Mouse (Mus musculus) urinary bladder, postnatal 10 days (tissue): Measurements from ENCODE around the gene Fxyd2.

ENCODE experiments used
- DNase-seq: peaks from one replicate; pipeline ENCODE4 v3.0.0; 2022; ENCODE audit warnings: low spot score

Gene Fxyd2

GRCm38 (mm10) chr9:45399434-45399833 is at the start of gene Fxyd2:
Fxyd2 (plus strand) TSS chr9:45399669.
- DNase-seq: no peak

- DNase-seq: no peak
Measured at GRCm38 (mm10) chr9:45349851-45350250, 49.6 kb upstream of the Fxyd2 start.

DNA sequence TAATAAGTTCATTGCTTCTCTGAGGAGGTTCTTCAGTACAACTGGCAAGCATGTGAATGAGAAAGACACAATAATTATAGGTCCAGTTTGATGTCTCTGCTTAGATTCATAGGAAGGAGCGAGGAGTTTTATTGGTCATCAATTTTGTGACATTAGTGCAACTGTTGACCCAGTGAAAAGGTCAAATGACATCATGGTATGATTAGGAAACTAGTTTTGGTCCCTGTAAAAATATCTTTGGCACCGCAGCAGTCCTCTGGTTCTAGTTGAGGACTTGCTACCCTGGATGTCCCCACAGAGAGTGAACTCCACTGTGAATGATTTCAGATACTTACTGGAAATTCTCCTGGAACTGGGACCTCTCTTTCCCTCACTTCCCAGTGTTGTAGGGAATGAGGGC is 44.3 kb upstream of the Fxyd2 start:
- no peak for DNase-seq

- no peak for DNase-seq
Measured at GRCm38 (mm10) chr9:45358356-45358755, 41.1 kb upstream of the Fxyd2 start.

GRCm38 (mm10) chr9:45362051-45362461 is 37.4 kb upstream of the Fxyd2 start:
- DNase-seq: no peak

DNA sequence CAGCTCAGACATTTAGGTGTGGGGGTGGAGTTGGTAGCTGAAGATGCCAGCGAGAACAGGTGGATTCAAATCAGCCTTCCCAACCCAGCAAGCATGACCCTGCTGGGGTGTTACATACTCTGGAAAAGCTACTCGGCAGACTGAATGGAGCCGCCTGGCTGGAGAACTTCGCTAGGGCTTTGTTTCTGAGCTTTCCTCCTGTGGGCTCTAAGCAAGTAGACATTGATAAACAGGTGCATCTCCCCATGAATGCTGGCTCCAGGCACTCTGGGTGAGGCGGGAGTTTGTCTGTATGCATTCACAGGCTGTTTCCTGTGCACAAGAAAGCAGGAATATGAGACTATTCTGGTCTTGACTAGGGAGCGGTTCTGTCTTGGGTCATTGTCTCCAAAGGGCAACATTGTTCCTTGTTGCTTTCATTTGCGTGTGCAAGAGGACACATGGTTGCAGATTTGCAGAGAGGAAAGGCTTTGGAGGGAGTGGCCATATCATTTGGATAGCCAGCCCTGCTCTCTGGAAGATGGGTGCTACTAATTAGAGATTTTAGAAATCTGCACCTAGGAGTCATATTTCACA is 35.7 kb upstream of the Fxyd2 start:
- DNase-seq: no peak

DNA sequence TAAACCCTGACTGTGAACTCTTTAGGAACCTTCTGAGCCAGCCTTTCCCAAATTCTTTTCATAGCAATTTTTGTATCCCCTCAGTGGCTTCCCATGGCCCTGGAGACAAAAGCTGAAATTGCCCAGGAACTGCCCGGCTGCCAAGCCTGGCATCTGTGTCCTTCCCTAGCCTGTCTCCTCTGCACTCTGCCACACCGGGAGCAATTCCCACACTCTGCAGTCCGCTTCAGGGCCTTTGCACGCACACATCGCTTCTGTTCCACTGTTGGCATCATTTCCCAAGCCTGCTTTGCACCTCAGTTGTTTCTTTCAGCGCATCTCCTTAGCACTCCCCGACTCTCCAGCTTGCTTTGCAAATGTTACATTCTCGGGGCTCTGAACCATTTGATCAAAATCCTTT is 31.8 kb upstream of the Fxyd2 start:
- DNase-seq: no peak

- DNase-seq: no peak
Measured at GRCm38 (mm10) chr9:45368341-45368901, 31.0 kb upstream of the Fxyd2 start.

- no peak for DNase-seq
Measured at GRCm38 (mm10) chr9:45370117-45370561, 29.3 kb upstream of the Fxyd2 start, which contains the start of gene Fxyd6. Fxyd6 (plus strand) TSS chr9:45370185.

DNA sequence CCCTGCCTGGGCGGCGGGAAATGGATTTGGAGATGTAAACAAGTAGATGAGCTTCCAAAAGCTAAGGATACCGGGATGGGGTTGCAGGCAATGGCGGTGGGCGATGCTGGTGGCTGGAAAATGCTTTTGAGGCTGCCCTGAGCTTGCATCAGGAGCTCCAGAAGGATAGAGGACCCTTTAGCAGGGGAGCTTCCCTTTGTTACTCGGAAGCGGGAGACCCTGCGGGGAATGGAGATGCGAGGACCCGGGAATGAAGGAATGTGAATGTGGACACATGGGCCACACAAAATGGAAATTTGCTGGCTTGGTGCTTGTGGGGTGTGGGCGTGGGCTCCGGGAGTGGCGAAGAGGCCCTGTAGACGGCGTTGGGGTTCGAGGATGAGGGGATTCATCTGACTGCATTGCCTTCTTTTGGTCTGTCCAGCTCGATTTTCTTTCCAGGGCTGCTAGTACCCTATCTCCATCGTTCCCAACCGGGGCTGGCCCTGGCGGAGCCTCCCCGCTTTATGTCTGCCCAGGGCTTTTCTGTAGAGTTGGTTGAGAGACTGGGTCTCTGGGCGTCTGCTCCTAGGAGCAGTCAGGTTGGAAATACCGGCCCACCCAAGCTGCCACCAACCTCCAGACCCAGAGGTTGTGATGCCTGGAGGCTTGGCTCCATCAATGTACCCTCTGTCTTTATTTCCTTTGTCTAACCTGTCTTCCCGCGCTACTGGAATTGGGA is 28.7 kb upstream of the Fxyd2 start:
- DNase-seq: no peak

- no peak for DNase-seq
Measured at GRCm38 (mm10) chr9:45371337-45371707, 28.1 kb upstream of the Fxyd2 start.

DNA sequence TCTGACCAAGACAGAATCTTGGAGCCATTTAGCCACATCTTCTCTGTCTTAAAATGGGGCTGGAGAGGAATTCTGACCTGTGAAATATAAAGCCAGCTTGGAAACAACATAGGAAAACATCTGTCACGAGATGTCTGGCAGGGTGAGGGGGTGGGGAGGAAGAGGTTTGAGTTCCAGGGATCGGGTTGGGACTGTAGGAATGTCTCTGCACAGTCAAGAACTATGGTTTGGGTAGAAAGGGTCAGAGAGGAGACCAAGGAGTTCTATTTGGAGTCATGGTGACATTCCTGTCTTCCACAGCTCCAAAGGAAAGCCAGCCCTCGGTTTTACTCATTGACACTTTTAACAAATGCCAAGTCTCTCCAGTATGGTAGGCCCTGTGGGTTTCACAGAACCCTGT is 25.6 kb upstream of the Fxyd2 start:
- no peak for DNase-seq

GRCm38 (mm10) chr9:45374988-45375502 is 24.4 kb upstream of the Fxyd2 start:
- no peak for DNase-seq

- DNase-seq: no peak
Measured at GRCm38 (mm10) chr9:45376427-45376826, 23.0 kb upstream of the Fxyd2 start.

DNA sequence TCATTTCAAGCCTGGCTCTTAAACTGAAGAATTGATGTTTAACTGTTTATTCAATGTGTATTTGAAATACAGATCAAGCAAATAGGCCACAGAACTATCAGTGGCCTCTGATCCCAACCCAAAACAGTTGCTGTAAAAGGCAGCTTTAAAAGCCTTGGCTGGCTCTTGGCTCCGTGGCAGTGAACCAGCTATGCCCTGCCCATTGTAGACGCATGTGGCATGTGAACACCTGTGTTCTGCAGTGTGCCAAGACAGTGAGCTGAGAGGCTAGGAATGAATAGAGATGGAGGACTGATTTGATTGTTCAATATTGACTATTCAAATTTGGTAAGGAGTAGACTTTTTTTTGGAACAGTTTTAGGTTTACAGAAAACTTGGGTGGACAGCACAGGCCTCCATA is 22.6 kb upstream of the Fxyd2 start:
- DNase-seq: no peak

- no peak for DNase-seq
Measured at GRCm38 (mm10) chr9:45380411-45381251, 18.8 kb upstream of the Fxyd2 start.

GRCm38 (mm10) chr9:45382336-45382735 is 17.1 kb upstream of the Fxyd2 start:
- DNase-seq: no peak

DNA sequence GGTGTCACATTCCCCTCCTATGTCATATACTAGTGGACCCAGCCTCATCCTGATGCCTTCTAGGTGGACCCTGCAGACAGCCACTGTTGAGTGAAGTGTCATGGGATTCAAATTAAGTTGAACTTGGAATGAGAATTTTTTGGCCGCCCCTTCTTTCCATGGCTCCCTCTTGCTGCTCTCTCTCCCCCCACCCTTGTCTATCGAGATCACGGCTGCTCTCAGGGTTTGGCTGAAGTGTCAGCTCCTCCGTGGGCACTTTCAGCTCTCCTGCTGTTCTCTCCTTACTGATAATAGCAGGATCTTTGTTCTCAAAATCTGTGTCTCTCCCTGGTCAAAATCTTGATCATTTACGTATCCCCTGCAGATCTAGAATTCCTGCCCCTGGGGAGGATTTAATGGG is 16.6 kb upstream of the Fxyd2 start:
- DNase-seq: no peak

DNA sequence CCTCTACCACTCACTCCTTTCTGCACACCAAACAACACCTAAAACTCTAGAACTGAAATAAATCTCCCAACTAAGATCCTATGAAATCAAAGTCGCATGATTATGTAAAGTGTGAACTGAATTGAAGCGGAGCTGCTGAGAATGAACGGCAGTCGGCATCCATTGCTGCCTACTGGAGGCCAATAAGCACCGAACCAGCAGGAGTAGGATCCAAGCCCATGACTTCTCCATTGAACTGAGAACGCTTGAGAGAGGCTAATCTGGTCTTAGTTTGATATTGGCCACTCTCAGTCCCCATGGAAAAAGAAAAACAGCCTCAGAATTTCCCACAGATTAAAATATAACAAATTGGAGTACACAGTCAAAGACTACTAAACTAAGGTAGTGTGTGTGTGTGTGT is 15.6 kb upstream of the Fxyd2 start:
- no peak for DNase-seq

DNA sequence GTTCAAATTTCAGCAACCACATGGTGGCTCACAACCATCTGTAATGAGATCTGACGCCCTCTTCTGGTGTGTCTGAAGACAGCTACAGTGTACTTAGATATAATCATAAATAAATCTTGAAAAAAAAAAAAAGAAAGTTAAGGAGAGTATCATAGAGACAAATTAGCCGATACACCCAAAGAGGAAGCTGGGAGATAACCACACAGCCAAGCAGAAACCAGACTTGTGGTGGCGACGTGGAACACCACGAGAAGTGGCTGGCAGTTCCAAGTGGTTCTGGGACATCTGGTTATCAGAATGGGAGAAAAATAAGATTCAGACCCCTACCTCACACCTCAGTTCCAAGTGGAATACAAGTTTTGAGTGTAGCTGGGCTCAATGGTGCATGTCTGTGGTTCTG is 12.8 kb upstream of the Fxyd2 start:
- no peak for DNase-seq

DNA sequence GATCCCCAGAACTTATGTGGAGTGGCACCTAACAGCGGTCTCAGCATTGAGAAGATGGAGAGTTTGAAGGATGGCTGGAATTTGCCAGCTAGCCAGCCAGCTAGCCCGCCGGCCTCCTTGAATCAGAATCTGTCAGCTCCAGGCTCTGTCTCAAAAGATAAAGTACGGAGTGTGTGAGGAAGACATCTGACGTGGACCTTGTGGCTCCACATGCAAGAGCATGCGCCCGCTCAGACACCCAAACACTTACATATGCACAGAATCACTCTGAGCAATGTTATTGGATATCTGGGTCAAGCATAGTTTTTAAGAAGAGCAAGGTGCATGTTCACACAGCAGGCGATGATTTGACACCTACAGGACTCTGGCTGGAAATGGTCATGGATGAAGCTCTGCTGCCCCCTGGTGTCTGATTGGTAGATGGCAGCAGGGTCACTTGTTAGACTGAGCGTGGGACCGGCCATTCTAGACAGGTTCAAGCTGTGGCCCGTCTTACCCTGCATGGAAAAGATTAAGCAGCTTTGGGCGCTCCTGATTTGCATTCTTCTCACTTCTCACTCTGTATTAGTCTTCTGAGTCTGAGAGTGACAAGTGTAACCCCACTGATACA is 11.0 kb upstream of the Fxyd2 start:
- DNase-seq: peak; percentile 62

- DNase-seq: no peak
Measured at GRCm38 (mm10) chr9:45389596-45389995, 9.9 kb upstream of the Fxyd2 start.
